Mouse (Mus musculus) MEL (cell line): Measurements from ENCODE around the gene Lgi4. TPM values are rescaled to one million over a fixed set of nuclear protein-coding genes. Genes with fewer than 3 reads are reported as not detected.

Experiments
- DNase-seq: peaks from one replicate; pipeline ENCODE4 v3.0.0; 2011; ENCODE audit warnings: low read depth, low spot score
- H3K27ac ChIP-seq: 2 replicates; pipeline ENCODE4 v1.5.1; 2012; ENCODE audit warnings: low read depth, mild to moderate bottlenecking, control low read depth, low read length, moderate library complexity; ENCODE audit not compliant: control insufficient read depth
- H3K27me3 ChIP-seq, 2 experiments: fragments of 150-350 bp in 1 of 2; sonication (generic) in 1 of 2; 2 replicates each; pipeline ENCODE4 v1.6.1; 2012; ENCODE audit warnings: low read length in 2 of 2, mild to moderate bottlenecking in 2 of 2, improper control_type of control experiment in 1 of 2, moderate library complexity in 1 of 2; ENCODE audit not compliant: insufficient read depth in 2 of 2, control insufficient read depth in 1 of 2
- H3K36me3 ChIP-seq, 2 experiments: 2 replicates each; pipeline ENCODE4 v1.6.1; 2012 to 2014; ENCODE audit warnings: low read length in 2 of 2, improper control_type of control experiment in 1 of 2, inconsistent platforms in 1 of 2, mild to moderate bottlenecking in 1 of 2; ENCODE audit not compliant: insufficient read depth in 2 of 2, control insufficient read depth in 1 of 2
- H3K4me1 ChIP-seq, 2 experiments: fragments of 150-350 bp in 1 of 2; sonication (generic) in 1 of 2; 2 replicates each; pipeline ENCODE4 v1.6.1; 2012; ENCODE audit warnings: low read length in 2 of 2, improper control_type of control experiment in 1 of 2, mild to moderate bottlenecking in 1 of 2; ENCODE audit not compliant: insufficient read depth in 2 of 2, control insufficient read depth in 1 of 2
- H3K4me3 ChIP-seq, 2 experiments: fragments of 150-350 bp in 1 of 2; sonication (generic) in 1 of 2; 2 replicates each; pipeline ENCODE4 v1.5.1; 2012; ENCODE audit warnings: low read depth in 2 of 2, low read length in 2 of 2, mild to moderate bottlenecking in 2 of 2, moderate library complexity in 2 of 2, control low read depth in 1 of 2, improper control_type of control experiment in 1 of 2; ENCODE audit not compliant: control insufficient read depth in 1 of 2, insufficient read depth in 1 of 2
- H3K79me2 ChIP-seq: 2 replicates; pipeline ENCODE4 v1.6.1; 2012; ENCODE audit warnings: mild to moderate bottlenecking, low read length, moderate library complexity; ENCODE audit not compliant: control insufficient read depth, poor library complexity, insufficient read depth
- H3K9ac ChIP-seq: 2 replicates; pipeline ENCODE4 v1.6.1; 2012; ENCODE audit warnings: low read depth, mild to moderate bottlenecking, control low read depth, low read length, moderate library complexity; ENCODE audit not compliant: control insufficient read depth, poor library complexity, severe bottlenecking
- H3K9me3 ChIP-seq: fragments of 150-350 bp; sonication (generic); replicated peaks from 2 replicates; pipeline ENCODE4 v1.6.1; 2012; ENCODE audit warnings: mild to moderate bottlenecking, low read length, improper control_type of control experiment, moderate library complexity; ENCODE audit not compliant: insufficient read depth
- BHLHE40 ChIP-seq: IDR thresholded peaks from 2 replicates; pipeline ENCODE4 v1.6.1; 2012; ENCODE audit warnings: low read depth, mild to moderate bottlenecking, inconsistent platforms, low read length, improper control_type of control experiment, borderline replicate concordance
- CHD2 ChIP-seq: IDR thresholded peaks from 2 replicates; pipeline ENCODE4 v1.6.1; 2011; ENCODE audit warnings: low read length, improper control_type of control experiment
- CTCF ChIP-seq, 3 experiments: IDR thresholded peaks in 2 of 3; conservative IDR thresholded peaks in 1 of 3; 2 replicates each; pipeline ENCODE4 v1.5.1; 2011 to 2012; ENCODE audit warnings: low read length in 3 of 3, low read depth in 2 of 3, mild to moderate bottlenecking in 2 of 3, improper control_type of control experiment in 1 of 3, inconsistent platforms in 1 of 3, mixed read lengths in 1 of 3, moderate library complexity in 1 of 3; ENCODE audit not compliant: control insufficient read depth in 1 of 3, insufficient read depth in 1 of 3, poor library complexity in 1 of 3, severe bottlenecking in 1 of 3
- E2F4 ChIP-seq: IDR thresholded peaks from 2 replicates; pipeline ENCODE4 v1.6.1; 2011; ENCODE audit warnings: low read depth, low read length, improper control_type of control experiment, borderline replicate concordance
- ELF1 ChIP-seq: IDR thresholded peaks from 2 replicates; pipeline ENCODE4 v1.6.1; 2014; ENCODE audit warnings: low read depth, mild to moderate bottlenecking, inconsistent platforms, low read length, improper control_type of control experiment, moderate library complexity
- EP300 ChIP-seq, 2 experiments: IDR thresholded peaks; 2 replicates each; pipeline ENCODE4 v1.6.1; 2011; ENCODE audit warnings: improper control_type of control experiment in 2 of 2, low read length in 2 of 2, low read depth in 1 of 2, mild to moderate bottlenecking in 1 of 2
- ETS1 ChIP-seq: IDR thresholded peaks from 2 replicates; pipeline ENCODE4 v1.6.1; 2012; ENCODE audit warnings: low read depth, mild to moderate bottlenecking, inconsistent platforms, low read length, improper control_type of control experiment, moderate library complexity
- GATA1 ChIP-seq: IDR thresholded peaks from 2 replicates; pipeline ENCODE4 v1.6.1; 2011; ENCODE audit warnings: low read depth, low read length, improper control_type of control experiment
- HCFC1 ChIP-seq: IDR thresholded peaks from 2 replicates; pipeline ENCODE4 v1.6.1; 2012; ENCODE audit warnings: low read depth, mild to moderate bottlenecking, inconsistent platforms, low read length, improper control_type of control experiment, moderate library complexity
- MAFK ChIP-seq: IDR thresholded peaks from 2 replicates; pipeline ENCODE4 v1.6.1; 2011; ENCODE audit warnings: low read depth, mild to moderate bottlenecking, low read length, improper control_type of control experiment, borderline replicate concordance
- MAX ChIP-seq: IDR thresholded peaks from 2 replicates; pipeline ENCODE4 v1.6.1; 2011; ENCODE audit warnings: low read length, improper control_type of control experiment
- MAZ ChIP-seq: IDR thresholded peaks from 2 replicates; pipeline ENCODE4 v1.6.1; 2012; ENCODE audit warnings: low read depth, mild to moderate bottlenecking, inconsistent platforms, low read length, improper control_type of control experiment
- MYB ChIP-seq: IDR thresholded peaks from 2 replicates; pipeline ENCODE4 v1.6.1; 2011; ENCODE audit warnings: mild to moderate bottlenecking, low read depth, low read length, improper control_type of control experiment
- MYC ChIP-seq: IDR thresholded peaks from 2 replicates; pipeline ENCODE4 v1.6.1; 2011; ENCODE audit warnings: low read depth, mild to moderate bottlenecking, low read length, improper control_type of control experiment, moderate library complexity
- NRF1 ChIP-seq: IDR thresholded peaks from 2 replicates; pipeline ENCODE4 v1.6.1; 2014; ENCODE audit warnings: low read depth, mild to moderate bottlenecking, inconsistent platforms, low read length, improper control_type of control experiment, moderate library complexity; ENCODE audit not compliant: poor library complexity, insufficient read depth, severe bottlenecking
- POLR2AphosphoS2 ChIP-seq: IDR thresholded peaks from 2 replicates; pipeline ENCODE4 v1.6.1; 2011; ENCODE audit warnings: low read length, improper control_type of control experiment
- POLR2AphosphoS5 ChIP-seq: IDR thresholded peaks from 2 replicates; pipeline ENCODE4 v1.6.1; 2012; ENCODE audit warnings: low read depth, borderline replicate concordance, mild to moderate bottlenecking, inconsistent platforms, low read length, moderate library complexity, mixed read lengths
- RCOR1 ChIP-seq: IDR thresholded peaks from 2 replicates; pipeline ENCODE4 v1.6.1; 2012; ENCODE audit warnings: low read depth, mild to moderate bottlenecking, inconsistent platforms, low read length, improper control_type of control experiment
- SIN3A ChIP-seq: IDR thresholded peaks from 2 replicates; pipeline ENCODE4 v1.6.1; 2012; ENCODE audit warnings: low read length, improper control_type of control experiment, inconsistent platforms
- SMC3 ChIP-seq: IDR thresholded peaks from 2 replicates; pipeline ENCODE4 v1.6.1; 2011; ENCODE audit warnings: low read depth, low read length, improper control_type of control experiment
- TAL1 ChIP-seq: IDR thresholded peaks from 2 replicates; pipeline ENCODE4 v1.6.1; 2012; ENCODE audit warnings: mild to moderate bottlenecking, inconsistent platforms, low read length, moderate library complexity, mixed read lengths
- TCF12 ChIP-seq: IDR thresholded peaks from 2 replicates; pipeline ENCODE4 v1.6.1; 2014; ENCODE audit warnings: low read depth, mild to moderate bottlenecking, inconsistent platforms, low read length, improper control_type of control experiment, moderate library complexity
- UBTF ChIP-seq: IDR thresholded peaks from 2 replicates; pipeline ENCODE4 v1.6.1; 2012; ENCODE audit warnings: low read depth, mild to moderate bottlenecking, inconsistent platforms, low read length, improper control_type of control experiment, moderate library complexity, borderline replicate concordance; ENCODE audit not compliant: insufficient read depth
- USF1 ChIP-seq: IDR thresholded peaks from 2 replicates; pipeline ENCODE4 v1.6.1; 2014; ENCODE audit warnings: low read depth, mild to moderate bottlenecking, inconsistent platforms, low read length, improper control_type of control experiment, moderate library complexity
- ZC3H11A ChIP-seq: IDR thresholded peaks from 2 replicates; pipeline ENCODE4 v1.6.1; 2012; ENCODE audit warnings: low read depth, mild to moderate bottlenecking, inconsistent platforms, low read length, improper control_type of control experiment
- ZMIZ1 ChIP-seq: IDR thresholded peaks from 2 replicates; pipeline ENCODE4 v1.6.1; 2012; ENCODE audit warnings: low read depth, mild to moderate bottlenecking, inconsistent platforms, low read length, improper control_type of control experiment, moderate library complexity
- ZNF384 ChIP-seq: IDR thresholded peaks from 2 replicates; pipeline ENCODE4 v1.6.1; 2012; ENCODE audit warnings: low read depth, mild to moderate bottlenecking, inconsistent platforms, low read length, improper control_type of control experiment
- polyA plus RNA-seq, 2 experiments: library from polyadenylated mRNA; stranded (reverse) in 1 of 2; unstranded in 1 of 2; fragments of >175 nt in 1 of 2; fragments of >200 nt in 1 of 2; gene quantifications; 2 replicates each; pipeline versions ENCODE4 v1.2.1 to v1.2.4; 2012; ENCODE audit warnings: low replicate concordance in 2 of 2, low read depth in 1 of 2; ENCODE audit not compliant: insufficient read length in 2 of 2, insufficient read depth in 1 of 2, missing spikeins in 1 of 2
- total RNA-seq: library from RNA; depleted of rRNA; stranded (reverse); fragments of 300-350 nt; gene quantifications from 2 replicates; pipeline ENCODE4 v1.2.3, GENCODE M21; 2012

Gene Lgi4
- total and polyA plus RNA-seq, 3 experiments: not detected

GRCm38 (mm10) chr7:31110861-31111385 lies 51.8 kb downstream of the Lgi4 start:
- Histone ChIP-seq H3K4me1 (peaks cover 4 to 25% of the 10 kb centered on the region in 2 experiments), H3K27me3 (no peaks in the 10 kb centered on the region), H3K36me3 (peaks cover 0 to 10% of the 10 kb centered on the region in 2 experiments; a peak in 2 of 4 replicates), H3K9me3 (no peaks in the 10 kb centered on the region), H3K27ac (peak overlapping the region; percentile 47; the same call in 1 of the 2 replicates), H3K4me3 (peak overlapping the region in 1 of 2 experiments; percentile 2; a peak in 1 of 4 replicates), H3K79me2 (no peaks in the 10 kb centered on the region), H3K9ac (no peak overlapping the region)
- TF ChIP-seq MYC (no peak), ZC3H11A (no peak), POLR2AphosphoS2 (no peak), TCF12 (peak; percentile 71), SIN3A (0 out of 2 replicates have a peak, but pooled peaks have one; percentile 31), ETS1 (peak; percentile 54), RCOR1 (peak; percentile 48; the same call in 1 of the 2 replicates), SMC3 (no peak), MAFK (no peak), ELF1 (0 out of 2 replicates have a peak, but pooled peaks have one; percentile 17), MYB (0 out of 2 replicates have a peak, but pooled peaks have one; percentile 19), CTCF (IDR thresholded peaks at IDR 0.05 in 2 of 3, conservative IDR thresholded peaks at IDR 0.05 in 1 of 3; ENCODE audit: control insufficient read depth in 1 of 3, insufficient read depth in 1 of 3, low read depth in 2 of 3, low read length in 3 of 3, poor library complexity in 1 of 3, severe bottlenecking in 1 of 3) (no peak), ZMIZ1 (no peak), MAZ (0 out of 2 replicates have a peak, but pooled peaks have one; percentile 24), TAL1 (peak; percentile 15; the same call in 1 of the 2 replicates), BHLHE40 (no peak), USF1 (no peak), GATA1 (peak; percentile 81), EP300 (IDR thresholded peaks at IDR 0.05; ENCODE audit: low read depth in 1 of 2, low read length in 2 of 2) (peak; percentile 68 to 81)
- DNase-seq: peak; percentile 59

GRCm38 (mm10) chr7:31112036-31112435 lies 52.9 kb downstream of the Lgi4 start:
- Histone ChIP-seq H3K9me3 (no peaks in the 10 kb centered on the region), H3K4me3 (no peak overlapping the region), H3K27ac (no peak overlapping the region), H3K27me3 (no peaks in the 10 kb centered on the region), H3K9ac (no peak overlapping the region), H3K4me1 (peaks cover 4 to 25% of the 10 kb centered on the region in 2 experiments), H3K36me3 (peaks cover 0 to 10% of the 10 kb centered on the region in 2 experiments; a peak in 2 of 4 replicates)
- no peak for TF ChIP-seq ETS1
- no peak for TF ChIP-seq USF1
- TF ChIP-seq ELF1: no peak
- TF ChIP-seq NRF1: no peak
- TF ChIP-seq BHLHE40: no peak
- TF ChIP-seq CHD2: no peak
- no peak for TF ChIP-seq SIN3A
- TF ChIP-seq POLR2AphosphoS5: no peak
- TF ChIP-seq MAX: no peak
- TF ChIP-seq ZNF384: no peak
- TF ChIP-seq MYB: no peak
- TF ChIP-seq HCFC1: no peak
- TF ChIP-seq UBTF: no peak
- TF ChIP-seq E2F4: no peak
- TF ChIP-seq SMC3: no peak
- no peak for TF ChIP-seq POLR2AphosphoS2
- TF ChIP-seq ZC3H11A: no peak
- TF ChIP-seq, all 39 proteins: peak for 0
- DNase-seq: peak; percentile 24
- no peaks in the 10 kb centered on the region for H3K79me2 ChIP-seq
